Mouse (Mus musculus): Measurements from ENCODE around the gene Rap1gap.

DNA sequence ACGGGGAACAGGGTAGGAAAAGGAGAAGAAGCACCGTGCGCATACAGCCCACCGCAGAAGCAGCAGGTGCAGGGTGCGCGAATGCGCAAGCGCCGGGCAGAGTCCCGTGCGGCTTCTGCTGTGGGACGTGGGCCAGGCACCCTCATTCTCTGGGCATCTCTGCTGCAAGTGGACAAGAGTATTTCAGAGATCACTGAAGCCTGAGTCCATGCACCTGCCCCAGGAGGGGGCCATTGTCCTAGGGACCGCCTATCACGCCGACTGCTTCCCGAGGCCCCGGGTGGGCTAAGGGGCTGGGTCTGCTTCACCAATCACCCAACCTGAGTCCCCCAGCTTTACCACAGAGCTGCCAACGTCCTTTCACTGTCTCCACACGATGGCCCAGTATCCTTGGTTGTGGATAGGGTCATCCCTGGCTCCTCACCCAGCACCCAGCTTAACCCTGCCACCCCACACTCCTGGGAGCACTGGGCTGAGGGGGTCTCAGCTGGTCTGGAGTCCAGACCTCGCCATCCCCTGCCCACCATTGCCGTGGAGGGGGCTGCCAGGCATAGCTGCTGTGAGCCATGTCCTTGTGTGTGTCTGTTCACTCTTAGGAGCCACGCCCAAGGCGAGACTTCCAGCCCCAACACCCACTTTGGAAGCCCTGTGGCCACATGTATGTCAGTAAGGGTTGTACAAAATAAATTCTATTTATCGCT lies 64.8 kb downstream of the Rap1gap start:
- no peak for TF ChIP-seq POLR2A (IDR thresholded peaks at IDR 0.05; ENCODE audit: borderline replicate concordance, extremely low read depth, insufficient read depth, insufficient read length, poor library complexity, severe bottlenecking)
- TF ChIP-seq CTCF (IDR thresholded peaks at IDR 0.05; ENCODE audit: borderline replicate concordance, extremely low read depth, insufficient read depth, insufficient read length) = no peak
